Mouse (Mus musculus): ENCODE measurements at regions not wholly inside any gene's neighbourhood (a gene's known extent, or its start where the extent isn't known, plus 50 kb on each side); places are given as distances from the start of the nearest gene placed in this dataset.
A peak's percentile ranks its signal among the peaks of the same experiment; 100 is the strongest.

DNA sequence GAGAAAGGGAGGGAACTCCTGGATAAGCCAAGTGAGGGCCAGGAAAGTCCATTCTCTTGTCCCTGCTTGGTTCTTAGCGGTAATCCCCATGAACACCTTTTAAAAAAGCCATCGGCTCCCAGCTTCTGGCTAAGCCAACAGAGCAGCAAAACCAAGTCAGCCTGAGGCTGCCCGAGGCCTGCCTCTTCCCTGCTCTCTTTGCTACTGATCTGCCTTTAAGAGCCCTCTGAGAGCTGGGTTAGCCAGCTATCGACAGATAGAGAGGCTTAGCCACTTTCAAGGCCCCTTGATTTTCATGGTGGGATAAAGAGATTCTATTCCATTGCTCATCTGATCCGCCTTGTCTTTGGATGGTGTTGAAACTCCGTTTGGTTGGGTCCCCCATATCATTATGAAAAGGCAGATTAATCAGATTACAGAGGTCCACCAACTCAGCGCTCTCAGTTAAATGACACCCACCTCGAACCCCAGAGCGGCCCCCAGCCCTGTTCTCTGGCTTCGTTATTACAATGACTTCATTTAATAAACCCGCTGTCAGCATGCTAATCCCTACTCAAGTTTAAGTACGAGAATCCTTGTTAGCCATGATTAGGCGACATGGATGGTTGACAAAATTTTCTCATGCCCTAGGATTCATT lies 66.1 kb downstream of the Slc4a3 start:
- DNase-seq (ENCODE audit: low read depth, low spot score) = no peak

GRCm38 (mm10) chr1:75613206-75613605 lies 67.1 kb downstream of the Slc4a3 start:
- no peak for DNase-seq (ENCODE audit: low read depth, low spot score)

- no peak for DNase-seq (ENCODE audit: low read depth, low spot score)
These were observed 70.9 kb downstream of the Slc4a3 start for GRCm38 (mm10) chr1:75616971-75617370.

- no peak for DNase-seq (ENCODE audit: low read depth, low spot score)
These were observed 72.3 kb downstream of the Slc4a3 start for GRCm38 (mm10) chr1:75618367-75618790.

GRCm38 (mm10) chr1:75630287-75630686 lies 84.2 kb downstream of the Slc4a3 start:
- no peak for DNase-seq (ENCODE audit: low read depth, low spot score)

GRCm38 (mm10) chr1:75631729-75632128 lies 85.7 kb downstream of the Slc4a3 start:
- DNase-seq (ENCODE audit: low read depth, low spot score) = no peak

DNA sequence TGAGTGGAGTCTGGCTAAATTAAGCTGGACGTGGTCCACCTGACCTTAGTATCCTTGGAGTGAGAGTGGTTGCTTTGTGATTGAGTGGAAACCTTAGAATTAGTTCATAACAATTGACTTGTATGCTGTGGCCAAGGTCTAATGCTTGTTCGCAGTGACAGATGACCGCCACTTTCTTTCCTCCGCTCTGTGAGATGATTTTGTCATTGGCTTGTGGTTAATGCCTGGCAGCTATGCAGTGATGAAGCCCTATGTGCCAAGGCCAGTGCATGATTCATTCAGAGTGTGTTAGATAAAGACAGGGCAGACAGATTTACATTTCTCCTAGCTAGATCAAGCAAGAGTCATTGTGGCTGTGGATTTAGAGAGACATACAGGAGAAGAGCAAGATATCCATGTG lies 89.5 kb downstream of the Slc4a3 start:
- no peak for DNase-seq (ENCODE audit: low read depth, low spot score)

- no peak for DNase-seq (ENCODE audit: low read depth, low spot score)
These were observed 93.2 kb downstream of the Slc4a3 start for GRCm38 (mm10) chr1:75639031-75640001.

- no peak for DNase-seq (ENCODE audit: low read depth, low spot score)
These were observed 96.4 kb downstream of the Slc4a3 start for GRCm38 (mm10) chr1:75642496-75642895.

GRCm38 (mm10) chr1:75652547-75652946 lies 106.5 kb downstream of the Slc4a3 start:
- DNase-seq (ENCODE audit: low read depth, low spot score) = peak; percentile 43

DNA sequence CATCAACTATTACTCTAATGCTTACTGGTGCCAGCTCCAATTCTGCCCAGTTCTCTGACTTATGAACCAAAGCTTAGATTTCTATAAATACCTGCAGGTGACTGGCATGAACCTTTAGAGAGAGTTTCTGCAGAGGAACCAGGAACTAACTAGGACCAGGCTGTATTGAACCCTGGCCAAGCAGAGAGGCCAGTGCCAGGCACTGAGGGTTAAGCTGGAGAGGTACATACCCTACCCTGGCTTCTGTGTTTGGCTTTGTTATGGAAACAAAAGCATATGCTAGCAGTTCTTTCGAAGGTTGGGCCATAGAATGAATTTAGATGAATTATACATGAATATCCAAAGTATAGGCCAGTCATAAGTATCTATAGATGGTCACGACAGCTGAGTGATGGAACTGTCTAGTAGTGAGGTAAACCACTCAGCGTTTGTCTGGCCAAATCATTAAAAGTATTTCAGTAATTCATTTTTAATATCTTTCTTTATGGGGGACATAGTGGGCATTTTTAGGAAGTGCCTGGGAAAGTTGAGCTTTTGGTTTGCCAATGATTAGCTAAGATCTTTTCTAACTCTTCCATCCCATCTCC lies 107.0 kb downstream of the Slc4a3 start:
- DNase-seq (ENCODE audit: low read depth, low spot score) = no peak

DNA sequence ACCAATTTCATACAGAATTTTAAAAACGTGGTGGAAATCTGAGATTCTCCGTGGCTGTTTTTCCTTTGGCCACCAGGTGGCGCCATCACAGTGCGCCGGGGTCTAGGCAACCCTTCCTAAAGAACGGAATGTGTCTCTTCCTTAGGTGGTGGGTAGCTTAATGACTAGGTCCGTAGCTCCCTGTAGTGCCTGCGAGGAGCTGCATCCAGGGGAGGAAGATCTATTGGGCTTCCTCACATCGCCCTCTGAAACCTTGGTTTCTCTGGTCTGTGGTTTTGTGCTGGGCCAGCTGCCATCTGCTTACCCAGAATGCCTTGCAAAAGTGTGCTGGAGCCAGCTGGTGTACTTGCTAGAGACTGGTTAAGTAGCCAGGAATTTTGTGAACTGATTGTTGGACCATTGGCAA lies 107.6 kb downstream of the Slc4a3 start:
- DNase-seq (ENCODE audit: low read depth, low spot score) = no peak

GRCm38 (mm10) chr1:75656592-75656991 lies 110.5 kb downstream of the Slc4a3 start:
- no peak for DNase-seq (ENCODE audit: low read depth, low spot score)

- no peak for DNase-seq (ENCODE audit: low read depth, low spot score)
These were observed 114.5 kb downstream of the Slc4a3 start for GRCm38 (mm10) chr1:75660336-75661100.

DNA sequence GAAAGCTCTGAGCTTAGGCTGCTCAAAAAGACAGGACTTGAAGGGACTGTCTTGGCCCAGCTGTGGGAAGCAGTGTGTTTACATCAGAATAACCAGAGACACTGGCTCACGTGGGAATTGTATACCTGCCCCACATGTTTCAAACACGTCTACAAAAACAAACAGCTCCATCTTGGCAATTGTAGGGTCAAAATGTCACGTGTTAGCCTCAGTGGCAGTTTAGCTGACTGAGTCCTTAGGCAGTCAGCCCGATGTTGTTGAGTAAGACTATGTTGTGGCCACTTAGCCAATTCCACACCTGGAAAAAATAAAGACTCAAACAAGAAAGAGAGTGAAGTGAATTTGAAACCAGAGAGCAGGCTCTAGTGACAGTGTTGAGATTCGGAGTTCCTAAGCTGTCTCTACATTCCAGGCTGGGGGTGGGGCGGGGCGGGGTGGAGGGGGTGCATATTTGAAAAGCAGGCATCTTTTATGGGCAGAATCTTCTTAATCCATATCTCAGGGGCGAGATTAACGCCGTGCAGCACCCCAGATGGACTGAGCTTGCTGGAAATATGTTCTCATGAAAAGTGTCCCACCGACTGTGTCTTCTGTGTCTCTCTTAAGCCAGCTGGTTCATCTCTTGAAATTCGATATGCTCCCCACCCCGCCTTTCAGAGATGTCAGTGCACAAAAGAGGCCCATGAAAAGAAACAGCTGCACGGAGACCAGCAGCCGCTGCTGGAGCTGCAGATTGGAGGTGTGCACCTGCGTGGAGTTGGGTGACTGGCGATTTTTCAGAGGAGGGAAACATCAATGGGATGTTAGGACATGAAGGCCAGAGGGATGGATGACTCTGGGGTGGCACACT lies 116.3 kb downstream of the Slc4a3 start:
- no peak for DNase-seq (ENCODE audit: low read depth, low spot score)

DNA sequence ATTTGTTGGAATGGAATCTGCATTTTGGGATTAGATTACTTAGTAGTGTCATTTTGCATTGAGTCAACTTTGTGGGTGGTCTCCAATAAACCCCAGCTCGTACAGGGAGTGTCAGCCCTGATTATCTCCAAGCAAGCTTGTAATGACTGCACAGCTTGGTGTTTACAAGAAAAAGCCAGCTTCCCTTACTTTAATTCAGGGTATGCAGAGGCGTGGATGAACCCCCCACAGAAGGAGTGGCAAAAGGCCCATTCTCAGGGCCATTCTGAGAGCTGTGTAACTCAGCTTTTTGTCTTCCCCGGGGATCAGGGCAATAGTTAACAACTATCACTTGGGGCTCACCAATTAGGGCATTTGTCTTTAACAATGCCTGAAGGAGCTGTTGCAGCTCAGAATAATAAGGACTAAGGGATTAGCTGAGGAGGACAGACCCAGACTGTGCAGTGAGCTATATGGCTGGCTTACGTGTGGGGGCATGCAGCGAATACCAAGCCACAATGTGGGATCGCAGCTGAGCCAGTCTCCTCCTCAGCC lies 121.7 kb downstream of the Slc4a3 start:
- no peak for DNase-seq (ENCODE audit: low read depth, low spot score)

GRCm38 (mm10) chr1:75676295-75676694 lies 130.2 kb downstream of the Slc4a3 start:
- no peak for DNase-seq (ENCODE audit: low read depth, low spot score)

DNA sequence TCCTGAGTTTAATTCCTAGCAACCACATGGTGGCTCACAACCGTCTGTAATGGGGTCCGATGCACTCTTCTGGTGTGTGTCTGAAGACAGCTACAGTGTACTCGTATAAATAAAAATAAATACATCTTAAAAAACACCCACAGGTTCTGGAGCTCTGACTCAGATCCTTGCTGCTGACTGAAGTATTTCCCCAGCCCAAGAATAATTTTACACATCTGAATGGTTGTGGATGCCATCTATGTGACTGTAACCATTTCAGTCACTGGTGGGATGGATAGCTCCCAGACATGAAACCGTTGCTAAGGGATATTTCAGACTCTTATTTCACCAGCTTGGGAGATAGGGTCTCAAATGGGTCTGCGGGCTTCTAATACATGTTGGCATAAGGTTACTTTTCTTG lies 131.6 kb downstream of the Slc4a3 start:
- DNase-seq (ENCODE audit: low read depth, low spot score) = no peak

DNA sequence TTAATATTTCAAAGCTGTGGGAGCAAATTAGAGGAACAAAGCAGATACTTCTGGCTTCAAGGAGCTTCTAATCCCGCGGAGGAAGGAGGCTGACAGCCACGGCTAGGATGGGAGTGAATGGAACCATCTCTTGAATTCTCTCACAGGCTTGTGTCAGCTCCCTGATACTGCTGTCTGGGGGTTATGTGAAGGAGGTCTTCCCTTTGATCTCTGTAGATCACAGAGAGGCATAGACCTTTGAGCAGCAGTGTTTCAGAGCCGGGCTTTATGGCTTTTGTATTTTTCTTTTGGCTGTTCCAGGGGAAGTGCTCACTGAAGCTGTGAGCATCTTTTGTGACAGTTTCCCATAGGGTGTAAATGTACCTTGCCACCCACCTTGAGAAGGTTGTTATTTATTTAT lies 132.2 kb downstream of the Slc4a3 start:
- no peak for DNase-seq (ENCODE audit: low read depth, low spot score)

DNA sequence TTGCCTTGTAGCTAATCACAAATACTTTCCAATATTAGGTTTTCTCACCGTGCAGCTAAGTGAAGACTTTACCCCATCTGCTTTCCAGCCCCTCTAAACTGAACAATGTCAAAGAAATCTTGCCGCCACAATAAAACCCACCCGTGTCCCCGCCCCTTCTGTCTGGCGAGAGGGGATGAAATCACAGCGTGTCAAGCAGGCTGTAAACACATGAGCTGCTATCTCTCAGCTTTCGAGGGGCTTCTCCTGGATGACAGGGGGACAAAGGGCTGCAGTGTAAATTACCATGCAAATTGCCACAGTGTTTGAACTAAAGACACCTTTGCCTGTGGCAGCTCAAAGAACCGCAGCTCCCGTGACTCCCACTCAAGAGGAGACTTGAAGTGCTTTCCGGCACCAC lies 134.3 kb downstream of the Slc4a3 start:
- no peak for DNase-seq (ENCODE audit: low read depth, low spot score)

DNA sequence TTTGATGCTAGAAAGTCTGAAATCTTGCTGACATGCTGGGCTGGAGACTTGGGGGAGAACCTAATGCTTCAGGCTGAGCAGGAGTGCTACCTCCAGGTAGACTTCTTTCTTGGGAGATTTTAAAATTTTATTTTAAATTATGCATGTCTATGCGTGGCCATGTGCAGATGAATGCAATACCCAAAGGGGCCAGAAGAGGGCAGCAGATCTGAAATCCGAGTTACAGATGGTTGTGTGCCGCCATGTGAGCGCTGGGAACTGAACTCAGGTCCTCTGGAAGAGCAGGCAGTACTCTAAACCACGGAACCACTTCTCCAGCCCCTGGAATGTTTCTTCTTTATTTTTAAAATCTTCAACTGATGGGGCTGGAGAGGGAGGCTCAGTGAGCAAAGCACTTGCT lies 135.8 kb downstream of the Slc4a3 start:
- no peak for DNase-seq (ENCODE audit: low read depth, low spot score)
